Mouse (Mus musculus): ENCODE measurements around the gene Gm14326.
"Not testable (repeated sequence)": the region's sequence is repeated elsewhere in the genome, so short reads cannot be mapped to it uniquely, and the experiment has no call there.

Gene Gm14326

GRCm38 (mm10) chr2:177957145-177957544 lies at the start of gene Gm14326:
Gm14326 (minus strand) TSS chr2:177957297.
- in situ Hi-C loops (cut with MboI) = not testable (repeated sequence)

GRCm38 (mm10) chr2:177974814-177975213 lies 17.7 kb upstream of the Gm14326 start:
- in situ Hi-C loops (cut with MboI) = not testable (repeated sequence)

- in situ Hi-C loops (cut with MboI) = not testable (repeated sequence)
Measured at GRCm38 (mm10) chr2:177956734-177957133, 363 bp downstream of the Gm14326 start.

- in situ Hi-C loops (cut with MboI) = not testable (repeated sequence)
Measured at GRCm38 (mm10) chr2:177925563-177926103, 31.5 kb downstream of the Gm14326 start, which contains the start of gene Zfp972. Zfp972 (minus strand) TSS chr2:177925613.

GRCm38 (mm10) chr2:177903276-177903675 lies 53.8 kb downstream of the Gm14326 start:
- in situ Hi-C loops (cut with MboI) = not testable (repeated sequence)

- in situ Hi-C loops (cut with MboI) = not testable (repeated sequence)
Measured at GRCm38 (mm10) chr2:177898171-177898570, 58.9 kb downstream of the Gm14326 start.

GRCm38 (mm10) chr2:177897046-177897578 lies 60.0 kb downstream of the Gm14326 start, which contains the start of gene Gm14327:
Gm14327 (plus strand) TSS chr2:177897096.
- in situ Hi-C loops (cut with MboI) = not testable (repeated sequence)

GRCm38 (mm10) chr2:177887743-177888142 lies 69.4 kb downstream of the Gm14326 start:
- in situ Hi-C loops (cut with MboI) = not testable (repeated sequence)
